Mouse (Mus musculus): ENCODE results near the gene Hist1h3f.

- TF ChIP-seq POLR2A (IDR thresholded peaks at IDR 0.05; ENCODE audit: borderline replicate concordance, extremely low read depth, low read depth, low read length) (peak; percentile 56; the same call in 1 of the 2 replicates), CTCF (IDR thresholded peaks at IDR 0.05; ENCODE audit: insufficient read depth, low read length) (no peak)
Measured at GRCm38 (mm10) chr13:23571022-23571503, 27.2 kb downstream of the Hist1h3f start, which contains the start of the genes Hist1h2ae and Hist1h2bg.
